Mouse (Mus musculus) heart, embryonic 13.5 days (tissue): ENCODE measurements at regions not wholly inside any gene's neighbourhood (a gene's known extent, or its start where the extent isn't known, plus 50 kb on each side); places are given as distances from the start of the nearest gene placed in this dataset.

ENCODE experiments used
- ATAC-seq: fragments of 200-750 bp; cut with Nextera tagmentation; 2 replicates; pipeline ENCODE4 v1.8.0; 2017; ENCODE audit warnings: moderate TSS enrichment; ENCODE audit not compliant: insufficient number of reproducible peaks, low FRiP score, low TSS enrichment; ENCODE audit errors: extremely low read depth
- H3K27ac ChIP-seq: fragments of 300-500 bp; sonication (generic); replicated peaks from 2 replicates; pipeline ENCODE4 v1.5.1; 2015; ENCODE audit warnings: moderate library complexity, mild to moderate bottlenecking, inconsistent platforms
- H3K27me3 ChIP-seq: fragments of 300-500 bp; sonication (generic); replicated peaks from 2 replicates; pipeline ENCODE4 v1.6.1; 2015; ENCODE audit warnings: mild to moderate bottlenecking, inconsistent platforms
- H3K36me3 ChIP-seq: fragments of 300-500 bp; sonication (generic); 2 replicates; pipeline ENCODE4 v1.6.1; 2015; ENCODE audit warnings: mild to moderate bottlenecking, inconsistent platforms
- H3K4me1 ChIP-seq: fragments of 300-500 bp; sonication (generic); 2 replicates; pipeline ENCODE4 v1.6.1; 2015; ENCODE audit warnings: inconsistent platforms
- H3K4me2 ChIP-seq: fragments of 300-500 bp; sonication (generic); 2 replicates; pipeline ENCODE4 v1.6.1; 2015; ENCODE audit warnings: inconsistent platforms, mild to moderate bottlenecking, moderate library complexity
- H3K4me3 ChIP-seq: fragments of 300-500 bp; sonication (generic); 2 replicates; pipeline ENCODE4 v1.5.1; 2015; ENCODE audit warnings: moderate library complexity, mild to moderate bottlenecking, inconsistent platforms
- H3K9ac ChIP-seq: fragments of 300-500 bp; sonication (generic); 2 replicates; pipeline ENCODE4 v1.6.1; 2015; ENCODE audit warnings: inconsistent platforms, mild to moderate bottlenecking, moderate library complexity
- H3K9me3 ChIP-seq: fragments of 300-500 bp; sonication (generic); 2 replicates; pipeline ENCODE4 v1.6.1; 2016; ENCODE audit warnings: inconsistent platforms
- whole genome bisulfite sequencing: fragments of 180-500 bp; shearing (Covaris S2); methylation state at CpG from one replicate; pipeline ENCODE4 v1.1.7; 2015; ENCODE audit warnings: mixed read lengths; 5-methylcytosine and 5-hydroxymethylcytosine counted together

GRCm38 (mm10) chr2:123267036-123267435 lies 502.0 kb downstream of the Sqor start:
- Histone ChIP-seq H3K9me3 (no peaks in the 10 kb centered on the region), H3K36me3 (no peaks in the 10 kb centered on the region), H3K4me2 (no peak overlapping the region), H3K4me3 (no peak overlapping the region), H3K9ac (no peak overlapping the region), H3K27me3 (no peaks in the 10 kb centered on the region), H3K27ac (no peak overlapping the region), H3K4me1 (no peaks in the 10 kb centered on the region)
- ATAC-seq: no peak
- 55% methylated on average over 4 of the region's 4 CpGs for WGBS

- no peak overlapping the region for H3K4me2 ChIP-seq
- H3K27me3 ChIP-seq: no peaks in the 10 kb centered on the region
- H3K9ac ChIP-seq: no peak overlapping the region
- H3K4me1 ChIP-seq: peaks cover 19% of the 10 kb centered on the region
- WGBS: 69% methylated on average over 9 of the region's 9 CpGs
- no peak for ATAC-seq
- H3K36me3 ChIP-seq: no peaks in the 10 kb centered on the region
- H3K9me3 ChIP-seq: no peaks in the 10 kb centered on the region
- no peak overlapping the region for H3K27ac ChIP-seq
- H3K4me3 ChIP-seq: no peak overlapping the region
Observed at GRCm38 (mm10) chr2:123274866-123275735, 510.1 kb downstream of the Sqor start.

GRCm38 (mm10) chr2:123275736-123276330 lies 510.8 kb downstream of the Sqor start:
- no peak overlapping the region for H3K27ac ChIP-seq
- no peak overlapping the region for H3K4me2 ChIP-seq
- no peak for ATAC-seq
- H3K27me3 ChIP-seq: no peaks in the 10 kb centered on the region
- H3K4me3 ChIP-seq: no peak overlapping the region
- H3K9ac ChIP-seq: no peak overlapping the region
- H3K9me3 ChIP-seq: no peaks in the 10 kb centered on the region
- 51% methylated on average over 6 of the region's 6 CpGs for WGBS
- no peaks in the 10 kb centered on the region for H3K36me3 ChIP-seq
- H3K4me1 ChIP-seq: peaks cover 19% of the 10 kb centered on the region

- Histone ChIP-seq H3K9ac (no peak overlapping the region), H3K27ac (no peak overlapping the region), H3K36me3 (no peaks in the 10 kb centered on the region), H3K4me3 (no peak overlapping the region), H3K4me1 (0 out of 2 replicates have a peak, but pooled peaks cover 5% of the 10 kb centered on the region), H3K9me3 (no peaks in the 10 kb centered on the region), H3K4me2 (no peak overlapping the region), H3K27me3 (0 out of 2 replicates have a peak, but pooled peaks cover 3% of the 10 kb centered on the region)
- no peak for ATAC-seq
- WGBS: 67% methylated on average over 6 of the region's 6 CpGs
Observed at GRCm38 (mm10) chr2:123311554-123312276, 546.7 kb downstream of the Sqor start.

GRCm38 (mm10) chr2:123312277-123312617 lies 547.2 kb downstream of the Sqor start:
- H3K36me3 ChIP-seq: no peaks in the 10 kb centered on the region
- H3K4me2 ChIP-seq: no peak overlapping the region
- H3K27ac ChIP-seq: no peak overlapping the region
- ATAC-seq: no peak
- no peak overlapping the region for H3K4me3 ChIP-seq
- 0 out of 2 replicates have a peak, but pooled peaks cover 5% of the 10 kb centered on the region for H3K4me1 ChIP-seq
- WGBS: 13% methylated on average over 8 of the region's 8 CpGs
- no peaks in the 10 kb centered on the region for H3K9me3 ChIP-seq
- no peak overlapping the region for H3K9ac ChIP-seq
- 0 out of 2 replicates have a peak, but pooled peaks cover 3% of the 10 kb centered on the region for H3K27me3 ChIP-seq

GRCm38 (mm10) chr2:123320448-123321097 lies 555.5 kb downstream of the Sqor start:
- peaks cover 14% of the 10 kb centered on the region for H3K4me1 ChIP-seq
- no peak overlapping the region for H3K9ac ChIP-seq
- ATAC-seq: no peak
- H3K27me3 ChIP-seq: no peaks in the 10 kb centered on the region
- H3K4me2 ChIP-seq: no peak overlapping the region
- H3K36me3 ChIP-seq: no peaks in the 10 kb centered on the region
- no peaks in the 10 kb centered on the region for H3K9me3 ChIP-seq
- H3K27ac ChIP-seq: no peak overlapping the region
- no peak overlapping the region for H3K4me3 ChIP-seq
- WGBS: 70% methylated on average over 4 of the region's 4 CpGs

GRCm38 (mm10) chr2:123323769-123324168 lies 558.7 kb downstream of the Sqor start:
- no peak overlapping the region for H3K4me3 ChIP-seq
- no peaks in the 10 kb centered on the region for H3K27me3 ChIP-seq
- no peaks in the 10 kb centered on the region for H3K9me3 ChIP-seq
- no peak overlapping the region for H3K9ac ChIP-seq
- H3K4me1 ChIP-seq: peaks cover 14% of the 10 kb centered on the region
- H3K4me2 ChIP-seq: no peak overlapping the region
- 0 out of 2 replicates have a peak overlapping the region, but pooled peaks have one; percentile 32 for H3K27ac ChIP-seq
- 61% methylated on average over 3 of the region's 3 CpGs for WGBS
- no peak for ATAC-seq
- H3K36me3 ChIP-seq: no peaks in the 10 kb centered on the region

GRCm38 (mm10) chr2:123324896-123325295 lies 559.9 kb downstream of the Sqor start:
- Histone ChIP-seq H3K4me1 (peaks cover 14% of the 10 kb centered on the region), H3K9me3 (peaks cover 2% of the 10 kb centered on the region; the same call in 1 of the 2 replicates), H3K27ac (no peak overlapping the region), H3K4me2 (no peak overlapping the region), H3K27me3 (no peaks in the 10 kb centered on the region), H3K9ac (no peak overlapping the region), H3K4me3 (no peak overlapping the region), H3K36me3 (no peaks in the 10 kb centered on the region)
- ATAC-seq: no peak
- 32% methylated on average over 2 of the region's 2 CpGs for WGBS

- WGBS: 81% methylated on average over 10 of the region's 10 CpGs
Observed at GRCm38 (mm10) chr2:123349625-123350346, 584.7 kb downstream of the Sqor start.

GRCm38 (mm10) chr2:123364204-123364603 lies 599.2 kb downstream of the Sqor start:
- no peaks in the 10 kb centered on the region for H3K9me3 ChIP-seq
- no peak overlapping the region for H3K27ac ChIP-seq
- no peaks in the 10 kb centered on the region for H3K27me3 ChIP-seq
- no peak overlapping the region for H3K9ac ChIP-seq
- ATAC-seq: no peak
- H3K4me1 ChIP-seq: no peaks in the 10 kb centered on the region
- no peak overlapping the region for H3K4me3 ChIP-seq
- H3K4me2 ChIP-seq: no peak overlapping the region
- no peaks in the 10 kb centered on the region for H3K36me3 ChIP-seq

More at GRCm38 (mm10) chr2:123349625-123350346, 584.7 kb downstream of the Sqor start:
- Histone ChIP-seq H3K4me3 (no peak overlapping the region), H3K4me1 (no peaks in the 10 kb centered on the region), H3K27me3 (no peaks in the 10 kb centered on the region), H3K9me3 (no peaks in the 10 kb centered on the region), H3K4me2 (no peak overlapping the region), H3K36me3 (no peaks in the 10 kb centered on the region), H3K9ac (no peak overlapping the region), H3K27ac (no peak overlapping the region)
- ATAC-seq: no peak
